Mouse (Mus musculus) testis, adult 2 months (tissue): ENCODE results near the gene Tmem54.

Source experiments
- CTCF ChIP-seq: fragments of 200-500 bp; IDR thresholded peaks from 2 replicates; pipeline ENCODE4 v1.5.1; 2012; ENCODE audit warnings: low read depth, mild to moderate bottlenecking, inconsistent platforms, low read length, moderate library complexity; ENCODE audit not compliant: control insufficient read depth, insufficient read depth, insufficient replicate concordance
- POLR2A ChIP-seq: fragments of 200-500 bp; IDR thresholded peaks from 2 replicates; pipeline ENCODE4 v1.6.1; 2012; ENCODE audit warnings: low read depth, mild to moderate bottlenecking, inconsistent platforms, low read length, moderate library complexity; ENCODE audit not compliant: control insufficient read depth

DNA sequence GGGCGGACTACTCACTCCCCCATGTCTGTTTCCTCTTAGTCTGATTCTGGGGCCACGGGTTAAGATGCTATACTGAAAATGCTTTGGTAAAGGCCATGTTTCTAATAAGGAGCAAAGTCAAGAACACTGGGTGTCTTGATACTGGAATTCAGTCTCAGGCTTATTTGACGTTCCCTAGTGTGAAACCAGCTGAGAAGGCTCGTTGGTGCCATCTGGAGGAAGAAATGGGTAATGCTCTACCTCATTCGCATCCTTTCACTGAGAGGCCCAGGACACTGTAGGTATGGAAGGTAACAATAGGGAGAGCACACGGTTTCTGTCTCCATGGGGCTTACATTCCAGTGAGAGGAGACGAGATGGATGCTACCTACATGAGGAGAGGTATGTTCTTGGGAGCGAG lies 19.3 kb upstream of the Tmem54 start:
- TF ChIP-seq CTCF (peak; percentile 28; the same call in 1 of the 2 replicates), POLR2A (no peak)
